Mouse (Mus musculus): ENCODE data around the gene Slc6a13.

Slc6a13 gene

DNA sequence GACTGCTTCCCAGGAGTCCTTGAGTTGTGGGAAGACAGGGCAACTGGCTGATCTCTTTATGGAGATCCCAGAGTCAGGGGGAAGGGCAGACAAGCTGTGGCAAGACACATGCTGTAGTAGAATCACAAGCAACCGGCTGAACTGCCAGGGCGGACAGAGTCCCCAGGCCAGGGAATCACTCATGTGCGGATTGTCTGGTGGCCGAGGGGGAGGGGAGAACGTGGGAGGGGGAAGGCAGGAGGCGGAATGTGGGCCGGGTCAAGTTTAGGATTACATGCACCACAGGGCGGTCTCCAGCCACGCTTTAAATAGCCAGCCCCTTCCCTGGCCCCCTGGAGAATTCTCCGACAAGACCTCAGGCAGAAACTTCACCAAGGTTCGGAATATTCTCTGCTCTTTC is at the start of gene Slc6a13:
TSS of gene Slc6a13 (plus strand) at position 274 of the 400 bp plus-strand sequence.
- no peak for DNase-seq (ENCODE audit: low read depth)

DNA sequence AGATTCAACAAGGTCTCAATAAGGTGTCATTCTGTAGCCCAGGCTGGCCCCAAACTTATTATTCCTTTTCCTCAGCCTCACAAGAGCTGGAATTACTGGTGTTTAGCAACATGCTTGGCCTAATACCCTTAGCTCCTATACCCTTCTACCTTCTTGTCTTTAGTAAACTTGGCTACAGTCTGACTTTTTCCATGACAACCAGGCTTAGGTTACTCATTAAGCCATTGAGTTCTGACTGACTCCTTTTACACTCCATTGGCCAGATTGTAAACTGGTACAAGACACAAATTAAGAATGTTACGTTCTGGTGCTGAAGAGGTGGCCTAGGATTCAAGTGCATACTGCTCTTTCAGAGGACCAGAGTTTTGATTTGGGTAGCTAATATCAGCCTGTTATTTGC is 49.6 kb upstream of the Slc6a13 start:
- no peak for DNase-seq (ENCODE audit: low read depth)

DNA sequence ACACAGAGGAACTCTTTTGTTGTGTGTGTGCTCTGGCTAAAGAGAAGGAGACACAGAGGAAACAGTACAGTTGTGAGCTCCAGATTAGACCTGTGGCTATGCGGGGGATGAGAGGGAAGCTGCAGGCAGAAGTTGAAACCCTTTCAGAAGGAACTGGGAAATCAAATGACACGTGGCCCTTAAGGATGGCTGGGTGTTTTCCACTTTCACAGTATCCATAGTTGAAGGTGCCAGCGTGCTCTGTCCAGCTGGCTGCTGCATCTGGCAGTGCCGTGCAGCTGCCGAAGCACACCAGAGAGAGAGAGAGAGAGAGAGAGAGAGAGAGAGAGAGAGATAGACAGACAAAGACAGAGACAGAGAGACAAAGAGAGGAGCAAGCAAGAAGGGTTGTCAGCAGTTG is 48.8 kb upstream of the Slc6a13 start:
- DNase-seq (ENCODE audit: low read depth) = no peak

DNA sequence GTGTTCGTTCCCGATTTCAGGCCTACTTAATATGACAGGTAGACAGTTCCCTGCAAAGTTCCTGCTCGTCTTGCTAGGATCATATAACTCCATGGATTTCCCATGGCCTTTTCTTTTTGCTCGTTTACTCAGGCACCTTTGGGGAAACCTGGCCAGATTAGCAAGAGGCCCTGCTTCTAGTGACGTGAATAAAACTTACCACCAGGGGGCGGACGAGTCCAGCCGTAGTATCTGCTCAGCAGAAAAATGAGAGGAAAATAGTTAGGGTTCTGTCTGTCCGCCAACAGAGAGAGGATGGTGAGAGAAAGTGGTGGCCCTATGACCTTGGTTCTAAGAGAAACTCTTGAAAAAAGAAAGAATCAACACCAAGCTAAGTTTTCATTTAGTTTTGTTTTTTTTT is 39.5 kb upstream of the Slc6a13 start:
- DNase-seq (ENCODE audit: low read depth) = peak; percentile 87

DNA sequence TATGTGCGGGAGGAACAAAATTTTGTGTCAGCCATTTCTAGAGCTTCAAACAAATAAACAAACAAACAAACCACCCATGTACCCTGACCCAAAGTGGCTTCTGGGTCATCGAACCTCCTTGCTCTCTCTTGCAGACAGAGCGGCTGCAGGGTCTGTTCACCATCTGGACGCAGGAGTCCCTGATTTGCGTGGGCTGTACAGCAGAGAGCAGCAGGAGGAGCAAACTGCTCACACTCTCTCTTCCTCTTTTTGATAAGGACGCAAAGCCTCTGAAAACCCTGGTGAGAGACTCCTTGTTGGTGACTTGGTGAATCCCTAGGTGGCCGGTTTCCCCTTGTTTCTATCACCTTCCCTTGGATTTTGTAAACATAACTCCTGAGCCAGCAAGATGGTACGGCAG is 38.8 kb upstream of the Slc6a13 start:
- no peak for DNase-seq (ENCODE audit: low read depth)

DNA sequence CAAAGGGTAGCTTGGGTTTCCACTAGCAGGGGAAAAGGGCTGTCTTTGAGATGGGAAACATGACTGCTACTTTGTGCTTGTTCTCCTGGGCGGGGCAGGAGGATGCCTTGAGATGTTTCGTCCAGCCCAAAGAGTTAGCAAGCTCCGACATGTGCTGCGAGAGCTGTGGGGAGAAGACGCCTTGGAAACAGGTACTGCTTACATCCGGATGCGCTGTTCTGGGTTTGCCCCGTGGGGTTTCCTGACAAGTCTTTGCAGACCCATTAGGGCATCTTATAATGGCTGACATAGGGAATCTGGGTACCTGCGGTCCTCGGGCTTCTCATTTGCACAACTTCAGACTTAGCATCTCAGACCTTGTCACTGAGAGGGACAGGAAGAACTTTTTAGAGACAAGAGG is 38.0 kb upstream of the Slc6a13 start:
- DNase-seq (ENCODE audit: low read depth) = no peak

DNA sequence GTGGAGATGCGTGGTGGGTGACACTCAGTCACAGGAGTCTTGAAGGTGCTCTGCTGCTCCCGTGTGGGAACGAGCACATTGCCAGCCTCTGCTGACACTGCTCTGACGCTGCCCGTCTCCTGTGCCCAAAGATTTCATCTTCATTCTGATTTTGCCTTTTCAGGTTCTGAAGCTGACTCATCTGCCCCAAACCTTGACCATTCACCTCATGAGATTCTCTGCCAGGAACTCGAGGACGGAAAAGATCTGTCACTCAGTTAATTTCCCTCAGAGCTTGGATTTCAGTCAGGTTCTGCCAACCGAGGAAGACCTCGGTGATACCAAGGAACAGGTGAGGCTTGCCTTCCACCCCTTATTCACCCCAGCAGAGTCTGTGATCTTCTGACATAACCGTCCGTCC is 37.5 kb upstream of the Slc6a13 start:
- no peak for DNase-seq (ENCODE audit: low read depth)

DNA sequence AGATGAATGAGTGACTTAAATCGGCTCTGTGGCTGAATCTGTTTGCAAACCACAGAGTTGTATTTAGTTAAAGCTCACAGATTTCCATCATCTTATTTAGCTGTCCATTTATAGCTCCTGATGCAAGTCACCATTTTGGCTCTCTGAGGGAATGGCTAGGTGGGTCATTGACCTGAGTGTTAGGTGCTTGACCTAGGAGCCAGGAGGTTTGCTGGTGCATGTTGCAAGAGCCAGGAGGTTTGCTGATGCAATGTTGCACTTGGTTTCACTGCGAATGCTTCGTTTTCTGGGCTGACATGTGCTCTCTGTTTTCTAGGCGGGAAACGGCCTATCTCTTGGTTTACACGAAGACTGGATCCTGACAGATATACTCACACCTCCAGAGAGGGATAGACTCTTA is 29.9 kb upstream of the Slc6a13 start:
- no peak for DNase-seq (ENCODE audit: low read depth)

DNA sequence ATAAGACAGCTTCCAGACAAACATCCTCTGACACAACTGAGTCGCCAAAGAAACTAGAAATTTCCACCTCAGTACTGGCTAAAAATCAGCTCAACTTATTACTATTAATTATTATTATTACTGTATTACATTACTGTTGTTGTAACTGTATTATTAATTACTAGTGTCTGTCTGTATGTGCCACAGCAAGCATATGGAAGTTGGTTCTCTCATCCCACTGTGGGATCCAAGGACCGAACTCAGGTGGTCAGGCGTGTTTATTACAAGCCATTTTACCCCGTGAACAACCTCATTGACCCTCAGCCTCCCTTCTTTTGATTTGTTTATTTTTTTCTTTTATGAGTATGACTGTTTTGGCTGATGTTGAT is 28.3 kb upstream of the Slc6a13 start:
- DNase-seq (ENCODE audit: low read depth) = no peak

DNA sequence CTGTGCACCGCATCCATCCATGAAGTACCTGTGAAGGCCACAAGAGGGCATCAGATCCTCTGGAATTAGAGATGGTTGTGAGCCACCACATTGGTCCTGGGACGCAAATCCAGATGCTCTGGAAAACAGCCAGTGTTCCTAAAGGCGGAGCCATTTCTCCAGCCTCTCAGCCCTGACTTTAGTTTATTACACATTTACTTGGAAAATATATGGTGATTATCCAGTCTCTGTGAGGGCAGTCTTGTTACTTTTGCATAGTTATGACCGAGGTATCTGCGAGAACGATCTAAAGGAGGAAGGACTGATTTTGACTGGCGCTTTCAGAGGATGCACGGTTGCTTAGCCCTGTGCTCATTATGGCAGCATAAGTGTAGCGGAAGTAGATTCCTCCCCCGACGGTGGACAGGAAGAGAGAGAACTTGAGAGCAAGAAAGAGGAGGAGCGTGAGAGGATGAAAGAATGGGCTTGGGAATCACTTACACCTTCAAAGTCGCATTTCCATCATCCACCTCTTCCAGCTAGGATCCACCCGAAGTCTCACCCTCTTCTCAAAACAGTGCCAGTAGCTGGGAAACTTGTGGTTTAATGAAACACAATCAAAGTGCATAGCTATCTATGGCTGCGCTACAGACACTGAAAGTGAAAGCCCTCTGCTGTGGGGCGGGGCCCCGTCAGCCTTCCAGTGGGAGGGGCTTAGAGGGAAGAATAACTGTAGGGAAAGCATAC is 27.8 kb upstream of the Slc6a13 start:
- DNase-seq (ENCODE audit: low read depth) = peak; percentile 91

DNA sequence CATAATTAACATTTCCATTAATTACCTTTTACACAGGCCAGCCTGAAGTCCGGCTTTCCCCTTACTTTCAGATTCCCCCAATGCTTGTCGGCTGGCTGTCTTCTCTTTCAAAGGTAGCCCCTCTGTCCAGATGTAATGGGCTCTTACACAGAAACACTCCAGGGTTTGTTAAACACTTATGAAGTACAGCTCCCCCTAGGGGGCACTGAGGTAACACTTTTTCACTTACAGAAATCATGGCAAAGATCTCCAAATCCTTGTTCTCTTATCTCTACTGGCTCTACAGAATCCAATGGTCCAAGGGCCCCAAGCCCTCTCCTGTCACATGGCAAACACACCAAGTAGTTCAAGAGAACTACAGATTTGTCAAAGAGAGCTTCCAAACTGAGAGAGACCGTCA is 25.7 kb upstream of the Slc6a13 start:
- DNase-seq (ENCODE audit: low read depth) = peak; percentile 83

DNA sequence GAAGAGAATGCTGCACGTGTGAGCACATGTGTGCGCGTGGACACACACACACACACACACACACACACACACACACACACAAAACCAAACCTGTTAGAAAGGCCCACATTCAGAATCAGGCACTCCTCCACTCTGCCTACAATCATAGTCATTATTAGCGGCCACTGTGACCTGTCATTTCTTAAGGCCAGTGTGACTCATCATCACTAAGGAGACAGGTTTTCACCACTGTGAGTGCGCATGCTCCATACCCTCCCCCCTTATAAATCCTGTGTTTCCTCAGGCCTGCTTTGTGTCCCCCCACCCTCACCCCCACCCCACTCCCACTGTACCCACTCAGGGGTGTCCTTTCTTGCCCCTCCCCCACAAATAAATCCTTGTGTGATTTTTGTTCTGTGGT is 15.9 kb upstream of the Slc6a13 start:
- DNase-seq (ENCODE audit: low read depth) = no peak

DNA sequence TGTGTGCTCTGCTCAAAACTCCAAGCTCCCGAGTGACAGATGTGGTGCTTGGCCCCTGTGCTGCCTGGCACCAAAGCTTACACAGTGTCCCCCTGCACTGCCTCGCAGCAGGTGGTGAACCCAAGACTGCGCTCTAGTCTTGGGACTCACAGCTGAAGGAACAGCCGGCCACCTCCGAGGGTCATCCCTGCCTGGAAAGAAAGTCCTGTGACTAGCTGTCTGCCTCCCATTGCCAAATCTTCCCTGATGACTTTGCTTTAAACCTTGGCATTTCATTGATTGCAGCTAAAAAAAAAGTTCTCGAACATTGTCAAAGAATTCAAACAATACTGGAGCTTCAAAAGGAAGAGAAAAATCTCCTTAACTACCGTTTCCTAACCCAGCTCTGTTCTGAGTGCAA is 710 bp upstream of the Slc6a13 start:
- DNase-seq (ENCODE audit: low read depth) = no peak

DNA sequence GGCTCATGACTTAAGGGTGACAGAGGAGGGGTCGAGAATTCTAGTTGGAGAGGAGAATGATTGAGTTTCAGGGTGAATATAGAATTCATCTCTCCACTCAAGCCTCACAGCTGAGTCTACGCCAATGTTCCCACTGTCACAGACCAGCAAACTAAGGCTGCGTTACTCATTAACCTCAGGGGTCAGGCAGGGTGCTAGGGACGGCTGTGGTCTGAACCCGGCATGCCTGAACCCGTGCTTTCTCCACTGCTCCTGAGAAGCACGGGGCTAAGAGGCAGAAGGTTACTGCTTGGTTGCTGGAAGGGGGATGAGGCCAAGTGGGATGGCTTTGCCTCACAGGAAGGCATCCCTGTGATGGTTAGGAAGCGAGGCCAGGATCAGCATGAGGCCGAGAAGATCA is 477 bp downstream of the Slc6a13 start:
- no peak for DNase-seq (ENCODE audit: low read depth)

DNA sequence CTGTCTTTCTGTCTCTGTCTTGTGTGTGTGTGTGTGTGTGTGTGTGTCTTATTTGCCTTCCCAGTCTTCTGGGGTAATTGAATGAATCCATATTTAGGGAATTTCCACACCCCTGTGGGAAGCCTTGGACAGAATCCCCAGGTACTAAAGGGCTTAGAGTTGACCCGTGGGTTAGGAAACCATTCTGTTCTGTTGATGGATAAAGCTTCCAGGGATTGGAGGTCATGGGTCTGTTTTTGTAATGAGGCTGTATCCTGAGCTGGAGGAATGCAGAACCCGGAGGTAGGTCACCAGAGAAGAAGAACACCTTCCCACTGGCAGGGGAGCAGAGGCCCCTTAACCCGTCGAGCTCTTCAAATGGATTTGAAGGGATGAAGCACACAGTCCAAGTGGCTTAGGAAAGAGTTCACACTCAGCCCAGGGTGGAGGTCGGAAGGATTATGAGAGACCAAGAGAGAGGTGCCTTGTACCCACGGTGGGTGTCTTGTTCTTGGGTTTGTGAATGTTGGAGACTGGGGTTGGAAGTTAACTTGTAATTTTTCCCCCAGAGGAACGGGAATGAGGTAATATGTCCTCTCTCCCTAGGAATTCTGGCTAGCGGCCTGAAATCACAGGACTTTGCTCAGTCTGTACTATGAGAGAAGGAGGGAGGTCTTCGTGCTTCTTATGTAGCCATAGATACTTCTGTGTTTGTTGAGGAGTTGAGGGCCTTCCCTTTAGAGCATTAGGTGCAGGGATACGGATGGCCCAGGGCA is 3.6 kb downstream of the Slc6a13 start:
- no peak for DNase-seq (ENCODE audit: low read depth)

DNA sequence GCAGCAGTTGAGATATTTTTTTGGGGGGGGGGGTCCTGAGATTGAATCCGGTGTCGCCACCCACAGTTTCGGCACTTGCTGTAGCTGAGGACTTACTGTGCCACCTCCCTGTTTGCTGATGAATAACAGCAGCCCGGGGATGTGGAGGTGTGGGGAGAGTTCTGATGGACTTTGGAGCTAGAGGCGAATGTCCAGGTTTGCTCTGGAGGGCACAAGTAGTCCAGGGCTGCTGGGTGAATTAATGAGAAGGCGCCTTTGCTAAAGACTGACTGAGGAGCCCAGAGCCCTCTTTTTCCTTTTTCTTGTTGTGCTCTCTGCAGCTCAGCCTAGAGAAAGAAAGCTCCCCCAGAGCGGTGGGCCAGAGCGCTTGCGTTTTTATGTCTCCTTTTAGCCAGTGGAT is 4.6 kb downstream of the Slc6a13 start:
- no peak for DNase-seq (ENCODE audit: low read depth)

DNA sequence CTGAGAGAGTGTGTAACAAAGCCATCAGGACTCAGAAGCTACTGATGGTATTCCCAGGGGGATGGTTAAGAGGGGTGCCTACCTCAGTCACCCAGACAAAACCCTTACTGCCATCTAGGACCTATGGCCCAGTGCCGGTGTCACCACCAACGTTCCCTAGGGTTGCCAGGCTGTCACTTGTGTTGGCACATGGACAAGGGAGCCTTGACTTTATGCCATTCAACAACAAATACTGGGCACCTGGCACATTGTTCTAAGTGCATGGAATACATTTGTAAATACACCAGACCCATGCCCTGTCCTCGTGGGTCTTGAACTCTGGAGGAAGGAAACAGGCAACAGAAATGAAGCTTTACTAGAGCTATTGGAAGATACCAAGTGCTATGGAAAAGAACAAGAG is 5.5 kb downstream of the Slc6a13 start:
- no peak for DNase-seq (ENCODE audit: low read depth)

DNA sequence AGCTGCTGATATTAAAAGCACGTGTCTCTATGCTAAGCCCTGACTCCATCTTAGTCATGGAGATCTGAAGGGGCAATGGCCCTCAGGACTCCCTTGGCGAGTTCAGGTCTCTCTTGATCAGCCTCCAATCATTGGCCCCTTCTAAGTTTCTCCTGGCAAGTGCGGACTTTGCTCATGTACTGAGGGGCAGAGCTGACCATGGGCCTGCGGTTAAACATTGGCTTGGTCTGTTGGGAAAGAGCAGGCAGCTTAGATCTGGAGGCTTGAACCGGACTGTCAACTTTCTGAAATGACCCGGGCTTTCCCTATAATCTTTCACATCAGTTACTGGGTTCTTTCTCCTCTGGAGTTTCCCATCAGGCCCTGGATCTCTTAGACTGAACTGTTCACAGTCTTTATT is 11.0 kb downstream of the Slc6a13 start:
- no peak for DNase-seq (ENCODE audit: low read depth)

DNA sequence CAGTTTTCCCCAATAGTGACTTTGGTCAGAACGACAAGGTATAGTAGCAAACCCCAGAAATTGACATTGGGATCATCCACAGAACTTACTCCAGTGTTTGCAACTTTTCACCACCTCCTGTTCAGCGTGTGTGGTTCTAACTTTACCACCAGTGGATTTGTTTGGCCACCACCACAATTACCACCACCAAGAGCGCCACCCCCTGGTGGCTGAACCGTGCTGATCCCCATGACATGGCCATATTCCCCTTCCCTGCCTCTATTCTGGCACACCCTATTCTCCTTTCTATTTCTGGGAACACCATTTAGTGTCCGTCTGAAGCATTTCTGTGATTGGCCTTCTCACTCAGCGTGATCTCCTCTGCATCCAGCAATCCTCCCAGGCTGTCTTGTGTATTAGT is 19.1 kb downstream of the Slc6a13 start:
- DNase-seq (ENCODE audit: low read depth) = peak; percentile 23

DNA sequence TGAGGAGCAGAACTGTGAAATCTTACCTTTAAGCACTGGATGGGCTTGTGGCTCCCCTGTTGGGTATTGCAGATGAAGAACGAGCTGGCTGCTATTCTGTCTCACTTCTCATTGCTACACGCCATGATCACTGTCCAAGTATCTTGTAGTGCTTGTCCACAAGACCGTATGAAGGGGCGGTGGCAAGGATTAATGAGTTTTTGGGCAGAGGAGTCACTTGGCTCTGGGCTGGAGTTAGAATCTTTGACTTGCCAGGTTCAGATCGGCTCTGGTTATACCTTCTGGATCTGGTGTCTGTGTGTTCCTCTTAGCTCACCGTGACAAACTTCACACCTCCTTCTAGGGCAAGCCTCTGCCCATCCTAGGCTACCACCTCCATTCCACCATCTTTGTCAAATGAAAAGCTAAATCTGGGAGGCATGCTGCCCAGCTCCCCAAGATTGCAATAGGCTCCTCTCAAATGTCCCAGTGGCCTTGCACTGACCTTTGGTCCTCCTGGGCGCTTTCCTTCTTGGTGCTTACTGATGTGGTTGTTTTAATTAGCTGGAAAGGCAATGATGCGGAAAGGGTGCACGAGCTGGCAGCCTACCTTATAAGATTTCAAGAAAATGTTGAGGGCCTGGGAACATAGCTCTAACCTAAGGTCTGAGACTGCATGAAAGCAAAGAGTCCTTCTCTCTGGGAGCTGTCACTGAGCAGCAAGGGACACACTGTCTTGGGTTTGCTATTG is 22.5 kb downstream of the Slc6a13 start:
- DNase-seq (ENCODE audit: low read depth) = no peak

DNA sequence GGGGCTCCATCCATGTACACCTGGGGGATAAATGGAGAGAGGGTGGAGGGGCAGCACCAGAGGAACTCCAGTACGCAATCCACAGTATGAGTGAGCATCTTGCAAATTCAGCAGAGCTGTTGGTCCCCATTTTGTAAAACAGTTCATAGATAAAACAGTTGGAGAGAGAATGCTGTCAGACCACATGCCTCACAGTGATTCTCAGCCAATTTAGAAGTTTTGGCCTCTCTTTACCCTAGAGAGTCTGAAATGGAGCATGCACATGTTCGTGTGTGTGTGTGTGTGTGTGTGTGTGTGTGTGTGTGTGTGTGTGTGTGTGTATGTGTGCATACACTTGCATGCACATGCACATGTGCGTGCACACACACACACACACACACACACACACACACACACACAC is 25.3 kb downstream of the Slc6a13 start:
- DNase-seq (ENCODE audit: low read depth) = no peak

DNA sequence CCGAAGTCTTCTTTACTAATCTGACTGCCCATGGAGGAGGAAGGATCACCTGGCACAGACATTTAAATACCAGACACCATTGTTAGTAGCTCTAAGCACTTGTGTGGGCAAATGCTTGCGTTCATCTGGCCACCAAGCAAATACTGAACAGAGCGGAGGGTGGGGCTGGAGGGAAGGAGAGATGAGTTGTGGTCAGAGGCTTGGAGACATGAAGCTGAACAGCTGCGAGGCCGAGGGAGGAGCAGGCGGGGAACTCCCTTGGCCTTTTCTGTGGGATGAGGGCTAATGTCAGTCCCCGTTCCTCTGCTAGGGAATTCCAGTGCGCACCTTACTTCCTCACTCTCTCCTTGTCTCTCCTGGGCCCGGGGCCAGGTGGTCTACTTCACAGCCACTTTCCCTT is 25.7 kb downstream of the Slc6a13 start:
- no peak for DNase-seq (ENCODE audit: low read depth)

DNA sequence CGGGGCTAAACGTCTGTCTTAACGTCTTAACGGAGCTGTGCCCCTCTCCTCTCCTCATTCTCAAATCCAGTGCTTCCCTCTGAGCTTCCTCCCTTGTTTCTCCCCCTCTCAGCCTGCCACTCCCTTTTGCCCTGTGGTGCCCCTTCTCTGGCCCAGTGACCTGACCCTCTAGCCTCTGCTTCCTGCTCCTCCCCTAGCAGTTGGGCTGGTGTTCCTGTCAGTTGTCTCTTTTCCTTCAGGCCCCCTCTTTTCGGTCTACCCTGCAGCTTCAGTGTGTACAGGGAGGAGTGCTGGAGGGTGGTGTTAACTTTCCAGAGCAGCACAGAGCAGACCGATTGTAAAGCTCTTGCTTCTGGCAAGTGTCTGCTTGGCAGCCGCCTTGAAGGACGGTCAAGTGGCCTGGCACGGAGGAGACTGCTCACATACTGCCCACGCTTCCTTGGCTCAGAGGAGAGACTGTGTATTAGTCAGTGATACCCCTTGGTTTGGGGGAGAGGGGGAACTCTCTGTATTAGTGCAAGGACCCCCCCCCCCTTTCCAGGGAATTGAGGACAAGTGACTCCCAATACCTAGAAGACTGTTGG is 26.6 kb downstream of the Slc6a13 start:
- no peak for DNase-seq (ENCODE audit: low read depth)
